Mouse (Mus musculus): ENCODE measurements around the gene Il20ra.
"Not testable (repeated sequence)": the region's sequence is repeated elsewhere in the genome, so short reads cannot be mapped to it uniquely, and the experiment has no call there.

The Il20ra gene

DNA sequence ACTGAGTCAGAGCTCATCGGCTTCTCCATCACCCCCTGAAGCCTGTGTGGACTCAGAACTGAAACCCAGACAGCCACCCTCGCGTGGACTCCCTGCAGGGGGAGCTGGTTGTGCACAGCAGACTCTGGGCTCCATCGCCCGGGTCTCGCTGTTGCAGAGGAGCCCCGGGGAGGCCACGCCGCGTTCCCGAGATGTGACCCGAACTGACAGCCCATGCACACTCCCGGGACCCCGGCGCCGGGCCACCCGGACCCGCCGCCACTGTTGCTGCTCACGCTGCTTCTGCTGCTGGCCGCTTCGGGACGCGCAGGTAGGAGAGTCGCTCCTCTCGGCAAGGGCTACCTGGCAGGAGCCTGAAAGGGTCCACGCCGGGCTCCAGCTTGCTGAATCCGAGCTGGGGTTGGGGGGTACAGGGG is at the start of gene Il20ra:
Gene Il20ra (plus strand): TSS at position 150 of the 416 bp plus-strand sequence.
- peak; percentile 70 for DNase-seq (ENCODE audit: low read depth)

DNA sequence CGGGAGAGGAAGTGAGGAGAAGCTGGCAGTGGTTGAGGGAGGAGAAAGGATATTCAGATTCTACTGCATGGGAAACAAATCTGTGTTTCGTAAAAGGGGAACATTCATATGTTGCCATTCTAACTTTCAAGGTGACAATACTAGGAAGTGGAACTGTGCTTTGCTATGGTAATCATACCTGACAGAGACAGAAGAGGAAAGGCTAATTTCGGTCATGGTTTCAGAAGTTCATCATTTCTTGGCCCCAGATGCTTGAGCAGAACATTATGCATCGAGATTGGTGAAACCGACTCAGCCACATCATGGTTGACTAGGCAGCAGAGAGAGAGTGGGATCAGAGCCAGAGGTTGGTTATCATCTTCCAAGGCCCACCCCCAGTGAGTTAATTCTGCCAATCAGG is 43.4 kb upstream of the Il20ra start:
- DNase-seq (ENCODE audit: low read depth), result no peak

DNA sequence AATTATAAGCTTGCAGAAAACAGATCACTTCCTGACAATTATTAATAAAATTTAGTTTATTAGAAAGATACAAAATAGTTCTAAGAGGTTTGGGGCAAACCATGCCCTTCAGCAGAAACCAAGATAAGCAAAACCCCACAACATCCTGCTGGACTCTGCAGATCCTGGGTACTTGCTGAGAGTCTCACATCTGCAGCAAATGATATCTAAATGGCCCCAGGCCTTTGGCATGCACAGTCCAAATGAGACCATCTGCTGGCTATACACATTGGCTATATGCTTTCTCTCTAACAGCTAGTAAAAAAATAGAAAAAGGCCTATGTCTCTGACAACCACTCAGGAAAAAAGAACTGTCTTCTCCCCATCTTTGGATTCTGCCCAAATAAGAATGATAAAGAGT is 40.4 kb upstream of the Il20ra start:
- no peak for DNase-seq (ENCODE audit: low read depth)

GRCm38 (mm10) chr10:19673146-19673545 is 39.2 kb upstream of the Il20ra start:
- peak; percentile 50 for DNase-seq (ENCODE audit: low read depth)

GRCm38 (mm10) chr10:19687686-19688085 is 24.7 kb upstream of the Il20ra start:
- peak; percentile 33 for DNase-seq (ENCODE audit: low read depth)

- DNase-seq (ENCODE audit: low read depth), result no peak
Observed at GRCm38 (mm10) chr10:19691287-19691686, 21.1 kb upstream of the Il20ra start.

GRCm38 (mm10) chr10:19691771-19692170 is 20.6 kb upstream of the Il20ra start:
- peak; percentile 89 for DNase-seq (ENCODE audit: low read depth)

- no peak for DNase-seq (ENCODE audit: low read depth)
Observed at GRCm38 (mm10) chr10:19692332-19692731, 20.0 kb upstream of the Il20ra start.

DNA sequence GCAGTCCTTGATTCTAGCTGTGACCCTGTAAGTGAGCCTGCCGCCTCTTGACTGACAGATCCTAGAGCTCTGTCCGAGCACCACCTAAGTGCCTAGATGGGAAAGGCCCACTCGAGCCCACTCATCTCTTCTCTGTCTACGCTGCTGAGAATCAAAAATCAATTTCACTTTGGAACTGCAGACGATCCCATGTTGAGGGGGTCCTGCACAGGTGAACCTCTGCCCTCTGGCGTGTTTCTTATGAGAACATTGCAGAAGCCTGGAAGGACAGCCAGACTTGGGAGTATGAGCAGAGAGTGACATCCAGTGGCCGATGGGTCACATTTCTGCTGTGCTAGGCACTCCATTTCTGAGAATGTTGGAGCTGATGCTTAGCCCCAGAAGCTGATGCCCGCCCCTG is 19.4 kb upstream of the Il20ra start:
- peak; percentile 92 for DNase-seq (ENCODE audit: low read depth)

GRCm38 (mm10) chr10:19693629-19694028 is 18.7 kb upstream of the Il20ra start:
- DNase-seq (ENCODE audit: low read depth), result peak; percentile 32

DNA sequence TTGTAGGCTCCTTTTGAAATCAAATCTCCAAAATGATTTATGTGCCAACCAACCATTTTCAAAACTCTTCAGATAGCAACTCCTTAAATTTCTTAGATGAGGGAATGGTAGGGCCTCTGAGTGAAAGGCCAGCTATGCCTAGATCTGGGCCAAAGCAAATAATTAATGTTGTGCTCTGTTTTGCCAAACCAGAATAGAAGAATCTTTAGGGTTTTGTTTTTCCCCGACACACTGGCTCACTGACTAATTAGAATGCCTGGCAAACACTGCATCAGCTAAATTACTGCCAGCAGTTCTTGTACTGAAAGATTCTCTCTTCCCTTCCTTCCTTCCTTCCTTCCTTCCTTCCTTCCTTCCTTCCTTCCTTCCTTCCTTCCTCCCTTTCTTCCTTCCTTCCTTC is 13.0 kb upstream of the Il20ra start:
- no peak for DNase-seq (ENCODE audit: low read depth)

- no peak for DNase-seq (ENCODE audit: low read depth)
Observed at GRCm38 (mm10) chr10:19704445-19704844, 7.9 kb upstream of the Il20ra start.

GRCm38 (mm10) chr10:19707768-19708167 is 4.6 kb upstream of the Il20ra start:
- no peak for DNase-seq (ENCODE audit: low read depth)

- DNase-seq (ENCODE audit: low read depth), result peak; percentile 78
Observed at GRCm38 (mm10) chr10:19708277-19709070, 3.9 kb upstream of the Il20ra start.

GRCm38 (mm10) chr10:19711020-19711419 is 1.4 kb upstream of the Il20ra start:
- no peak for DNase-seq (ENCODE audit: low read depth)

DNA sequence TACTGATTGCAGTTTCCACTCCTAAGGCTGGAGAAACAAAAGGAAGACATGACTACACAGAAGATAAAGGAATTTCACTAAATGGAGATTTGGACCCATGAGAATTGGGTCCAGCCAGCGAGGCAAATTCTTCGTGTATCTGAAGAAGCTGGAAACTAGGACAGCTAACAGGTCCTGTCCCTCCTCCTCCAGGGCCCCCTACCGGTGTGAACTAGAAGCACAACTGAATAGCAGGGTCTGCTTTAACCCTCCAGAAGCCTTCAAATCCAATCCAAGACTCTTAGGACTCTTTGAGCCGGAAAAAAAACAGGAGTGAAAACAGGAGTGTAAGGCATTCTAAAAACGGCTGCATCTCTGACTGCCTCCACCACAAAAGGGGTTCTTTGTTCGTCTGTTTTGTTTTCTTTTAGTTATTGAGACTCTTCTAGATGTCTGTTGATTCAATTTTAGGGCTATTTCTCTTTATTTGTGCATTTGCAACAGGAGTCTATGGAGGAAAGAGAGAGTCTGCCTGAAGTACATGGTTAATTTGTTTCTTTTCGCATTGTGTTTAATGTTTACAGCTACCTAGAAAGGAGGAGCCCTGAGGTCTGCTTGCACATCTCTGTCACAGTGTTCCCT is 709 bp upstream of the Il20ra start:
- peak; percentile 46 for DNase-seq (ENCODE audit: low read depth)

GRCm38 (mm10) chr10:19718627-19719026 is 6.3 kb downstream of the Il20ra start:
- DNase-seq (ENCODE audit: low read depth), result peak; percentile 49

DNA sequence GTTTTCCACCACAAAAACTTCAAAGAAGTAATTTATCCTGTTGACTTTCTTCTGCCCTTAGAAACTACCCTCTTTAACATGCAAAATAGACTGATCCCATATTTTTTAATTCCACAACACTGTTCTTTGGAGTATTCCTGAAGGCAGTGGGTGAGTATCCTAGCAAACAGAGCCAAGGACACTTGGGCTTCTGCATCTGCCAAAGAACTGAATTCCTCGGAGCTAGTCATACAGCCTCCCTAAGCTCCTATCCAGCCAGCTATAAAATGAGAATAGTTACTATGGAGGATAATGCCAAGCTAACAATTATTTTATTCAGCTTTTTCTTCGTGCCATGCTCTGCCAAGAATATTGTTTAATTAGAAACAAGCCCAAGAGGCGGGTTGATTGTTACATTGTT is 9.9 kb downstream of the Il20ra start:
- DNase-seq (ENCODE audit: low read depth), result no peak

DNA sequence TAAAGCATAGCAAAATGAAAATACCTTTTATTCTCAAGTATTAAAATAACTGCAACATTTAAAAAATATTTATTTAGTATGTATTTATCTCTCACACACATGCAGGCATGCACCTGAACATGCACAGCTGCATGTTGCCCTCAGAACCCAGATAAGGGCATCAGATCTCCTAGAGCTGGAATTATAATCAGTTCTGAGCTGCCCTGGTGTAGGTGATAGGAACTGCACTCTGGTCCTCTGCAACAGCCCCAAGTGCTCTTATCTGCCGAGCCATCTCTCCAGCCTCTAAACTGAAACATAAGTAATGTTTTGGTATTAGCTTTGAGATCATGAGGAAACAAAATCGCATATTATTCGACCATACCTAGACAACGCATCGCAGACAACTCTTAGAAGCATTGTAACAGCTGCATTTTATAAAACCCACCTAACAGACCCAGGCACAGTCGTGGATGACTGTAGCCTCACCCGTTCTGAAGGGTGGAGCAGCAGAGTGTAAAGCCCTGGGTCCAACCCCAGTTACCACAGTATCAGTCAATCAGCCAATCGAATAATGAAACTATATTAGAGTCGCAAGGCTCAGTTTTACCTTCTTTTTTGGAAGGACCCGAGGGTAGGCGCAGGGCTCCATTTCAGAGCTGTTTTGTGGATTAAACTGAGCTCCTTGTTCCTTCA is 11.9 kb downstream of the Il20ra start:
- DNase-seq (ENCODE audit: low read depth), result no peak

DNA sequence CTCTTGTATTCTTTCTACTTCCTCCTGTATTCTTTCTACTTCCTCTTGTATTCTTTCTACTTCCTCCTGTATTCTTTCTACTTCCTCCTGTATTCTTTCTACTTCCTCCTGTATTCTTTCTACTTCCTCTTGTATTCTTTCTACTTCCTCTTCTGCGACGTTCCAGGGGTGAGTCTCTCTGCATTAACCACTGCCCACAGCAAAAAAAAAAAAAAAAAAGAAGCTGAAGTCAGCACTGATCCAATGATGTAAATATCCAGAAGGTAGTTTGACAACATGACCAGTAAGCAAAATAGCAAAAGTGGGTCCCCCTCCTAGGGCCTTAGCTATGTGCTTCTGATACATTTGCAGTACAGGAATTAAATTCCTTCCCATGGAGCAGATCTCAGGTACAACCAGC is 26.1 kb downstream of the Il20ra start:
- DNase-seq (ENCODE audit: low read depth), result not testable (repeated sequence)

DNA sequence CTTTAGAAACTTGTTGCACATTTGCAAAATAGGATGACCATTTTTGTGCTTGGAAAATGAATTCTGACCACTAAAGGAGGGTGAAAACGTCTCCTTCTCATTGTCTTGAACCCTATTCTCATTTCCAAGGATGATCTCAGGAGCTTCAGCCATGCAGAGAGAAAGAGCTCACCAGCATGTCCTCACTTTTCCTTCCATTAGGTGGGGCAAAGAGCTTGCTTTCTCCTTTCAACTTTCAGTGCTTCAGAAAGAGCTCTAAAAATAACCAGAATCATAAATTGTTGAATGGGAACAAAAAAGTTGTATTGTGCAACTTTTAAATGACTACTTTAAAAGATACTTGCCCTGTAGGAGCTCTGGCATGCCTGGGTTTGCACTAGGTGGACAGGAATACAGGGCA is 33.3 kb downstream of the Il20ra start:
- DNase-seq (ENCODE audit: low read depth), result no peak

DNA sequence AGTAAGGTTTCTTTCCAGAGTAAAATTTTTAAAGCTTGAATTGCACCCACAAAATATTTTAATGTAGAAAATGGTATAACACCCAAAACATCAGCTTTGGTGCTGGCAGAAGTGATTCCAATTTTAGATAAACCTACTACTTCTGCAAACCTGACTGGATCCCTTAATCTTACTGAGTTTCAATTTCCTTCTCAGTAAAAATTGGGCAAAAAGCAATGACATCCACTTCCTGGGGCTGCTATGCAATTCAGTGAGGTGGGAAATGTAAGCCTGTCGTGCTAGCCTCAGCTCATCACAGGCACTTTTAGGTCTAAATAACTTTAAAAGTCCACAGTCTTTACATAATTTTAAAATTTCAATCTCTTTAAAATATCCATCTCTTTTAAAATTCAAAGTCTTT is 33.8 kb downstream of the Il20ra start:
- no peak for DNase-seq (ENCODE audit: low read depth)

GRCm38 (mm10) chr10:19747661-19748060 is 35.3 kb downstream of the Il20ra start:
- peak; percentile 52 for DNase-seq (ENCODE audit: low read depth)
